Mouse (Mus musculus) bone marrow, adult 2 months (tissue): ENCODE results near the gene 2410004B18Rik.
A peak's percentile ranks its signal among the peaks of the same experiment; 100 is the strongest.

Experiments used
- CTCF ChIP-seq: fragments of 200-500 bp; IDR thresholded peaks from 2 replicates; pipeline ENCODE4 v1.5.1; 2011; ENCODE audit warnings: low read length, control low read depth; ENCODE audit not compliant: control insufficient read depth, insufficient read depth
- POLR2A ChIP-seq: fragments of 200-500 bp; IDR thresholded peaks from 2 replicates; pipeline ENCODE4 v1.6.1; 2011; ENCODE audit warnings: low read depth, mild to moderate bottlenecking, control low read depth, low read length, borderline replicate concordance; ENCODE audit not compliant: control insufficient read depth

GRCm38 (mm10) chr3:145941971-145942370 is 4.2 kb downstream of the 2410004B18Rik start:
- TF ChIP-seq CTCF (peak; percentile 80), POLR2A (no peak)
